14 mouse cellular contexts compared by ENCODE assay signal in genomic region chr6:52252775-52253376, GRCm38 (mm10). TPM values are rescaled to one million over a fixed set of nuclear protein-coding genes. Genes with fewer than 3 reads are reported as not detected.
DNase-seq lines count a peak whose midpoint lies in the region; ATAC-seq and TF ChIP-seq lines count a peak whose summit lies in the region.
"Had no signal": no experiment of that assay in that cellular context is flagged by ENCODE, and none has a peak within 500 bp of the region (broad histone marks: within the 10 kb centered on the region; RNA-seq: fewer than 3 reads in every experiment).

No protein-coding gene starts in this region.

- under 1% methylated on average over 35 of the region's 35 CpGs for WGBS in heart, embryonic 10.5 days
- 2% methylated on average over 35 of the region's 35 CpGs for WGBS in midbrain, embryonic 11.5 days
- WGBS in midbrain, embryonic 14.5 days: under 1% methylated on average over 35 of the region's 35 CpGs
- 3% methylated on average over 35 of the region's 35 CpGs for WGBS in intestine, postnatal 0 days
- WGBS in hindbrain, embryonic 11.5 days: under 1% methylated on average over 35 of the region's 35 CpGs

- TF ChIP-seq CTCF in intestine, postnatal 0 days (IDR thresholded peaks at IDR 0.05; ENCODE audit: low read depth): no peak

- H3K36me3 ChIP-seq in heart, embryonic 10.5 days: no peaks in the 10 kb centered on the region
- H3K36me3 ChIP-seq in midbrain, embryonic 11.5 days (ENCODE audit: control insufficient read depth, insufficient read depth, low read length): no peaks in the 10 kb centered on the region
- no peaks in the 10 kb centered on the region for H3K36me3 ChIP-seq in midbrain, embryonic 14.5 days (ENCODE audit: control insufficient read depth, insufficient read depth, low read length)
- H3K36me3 ChIP-seq in intestine, postnatal 0 days (ENCODE audit: control insufficient read depth, insufficient read depth): no peaks in the 10 kb centered on the region
- no peaks in the 10 kb centered on the region for H3K36me3 ChIP-seq in hindbrain, embryonic 11.5 days (ENCODE audit: control insufficient read depth, insufficient read depth, low read length)
- H3K36me3 ChIP-seq: midbrain, embryonic 12.5 days; stomach, embryonic 15.5 days had no signal

- no peak for ATAC-seq in midbrain, embryonic 11.5 days (ENCODE audit: low FRiP score)
- ATAC-seq in midbrain, embryonic 14.5 days (ENCODE audit: low FRiP score, low TSS enrichment): no peak
- no peak for ATAC-seq in intestine, postnatal 0 days
- ATAC-seq in megakaryocyte, adult 5-6 weeks (ENCODE audit: poor library complexity, severe bottlenecking): no peak
- ATAC-seq in hindbrain, embryonic 11.5 days (ENCODE audit: low FRiP score): no peak

- intact Hi-C loops in heart, postnatal 36 days (cut with DNase I): no loop called here

- no peak overlapping the region for H3K9ac ChIP-seq in midbrain, embryonic 11.5 days (ENCODE audit: low read length)
- no peak overlapping the region for H3K9ac ChIP-seq in midbrain, embryonic 14.5 days (replicated peaks; ENCODE audit: low read length)
- no peak overlapping the region for H3K9ac ChIP-seq in intestine, postnatal 0 days (ENCODE audit: low read depth, low read length)
- no peak overlapping the region for H3K9ac ChIP-seq in hindbrain, embryonic 11.5 days (ENCODE audit: low read depth, low read length)
- H3K9ac ChIP-seq: midbrain, embryonic 12.5 days; stomach, embryonic 15.5 days had no signal

- peak; percentile 75 for DNase-seq in heart, embryonic 10.5 days (ENCODE audit: low spot score)
- no peak for DNase-seq in heart, postnatal 36 days
- DNase-seq in midbrain, embryonic 11.5 days (ENCODE audit: low spot score, missing footprints): peak; percentile 95
- no peak for DNase-seq in midbrain, embryonic 14.5 days
- peak; percentile 14 for DNase-seq in urinary bladder, postnatal 10 days (ENCODE audit: low spot score)
- no peak for DNase-seq in hindbrain, embryonic 11.5 days (ENCODE audit: low spot score)
- DNase-seq: embryo, embryonic 11 days had no signal

- no peaks in the 10 kb centered on the region for H3K9me3 ChIP-seq in heart, embryonic 10.5 days
- no peaks in the 10 kb centered on the region for H3K9me3 ChIP-seq in midbrain, embryonic 11.5 days (ENCODE audit: control insufficient read depth, low read length)
- H3K9me3 ChIP-seq in midbrain, embryonic 14.5 days (ENCODE audit: control insufficient read depth, low read length): no peaks in the 10 kb centered on the region
- H3K9me3 ChIP-seq in intestine, postnatal 0 days (ENCODE audit: control insufficient read depth): no peaks in the 10 kb centered on the region
- H3K9me3 ChIP-seq in hindbrain, embryonic 11.5 days (ENCODE audit: control insufficient read depth, low read length): no peaks in the 10 kb centered on the region
- H3K9me3 ChIP-seq: midbrain, embryonic 12.5 days; stomach, embryonic 15.5 days had no signal

- peaks cover 20% of the 10 kb centered on the region for H3K4me1 ChIP-seq in heart, embryonic 10.5 days
- no peaks in the 10 kb centered on the region for H3K4me1 ChIP-seq in midbrain, embryonic 11.5 days (ENCODE audit: control insufficient read depth, insufficient read depth, low read length)
- H3K4me1 ChIP-seq in midbrain, embryonic 14.5 days (ENCODE audit: control insufficient read depth, insufficient read depth, low read length): no peaks in the 10 kb centered on the region
- no peaks in the 10 kb centered on the region for H3K4me1 ChIP-seq in intestine, postnatal 0 days (replicated peaks; ENCODE audit: control insufficient read depth, insufficient read depth, low read length)
- 0 out of 2 replicates have a peak, but pooled peaks cover 2% of the 10 kb centered on the region for H3K4me1 ChIP-seq in hindbrain, embryonic 11.5 days (replicated peaks; ENCODE audit: control insufficient read depth, insufficient read depth, low read length)

- H3K27me3 ChIP-seq in heart, embryonic 10.5 days (ENCODE audit: insufficient read depth, poor library complexity, severe bottlenecking): peaks cover 100% of the 10 kb centered on the region
- H3K27me3 ChIP-seq in midbrain, embryonic 11.5 days (ENCODE audit: control insufficient read depth, insufficient read depth, low read length): peaks cover 96% of the 10 kb centered on the region
- peaks cover 94% of the 10 kb centered on the region for H3K27me3 ChIP-seq in midbrain, embryonic 14.5 days (ENCODE audit: control insufficient read depth, insufficient read depth, low read length)
- peaks cover 93% of the 10 kb centered on the region for H3K27me3 ChIP-seq in intestine, postnatal 0 days (replicated peaks; ENCODE audit: control insufficient read depth, insufficient read depth, low read length)
- H3K27me3 ChIP-seq in hindbrain, embryonic 11.5 days (ENCODE audit: control insufficient read depth, insufficient read depth, low read length): peaks cover 90% of the 10 kb centered on the region

- peak overlapping the region; percentile 44; the same call in 1 of the 2 replicates for H3K4me3 ChIP-seq in heart, embryonic 10.5 days
- no peak overlapping the region for H3K4me3 ChIP-seq in midbrain, embryonic 11.5 days (ENCODE audit: low read depth, low read length)
- H3K4me3 ChIP-seq in midbrain, embryonic 14.5 days (replicated peaks; ENCODE audit: low read depth, low read length): no peak overlapping the region
- peak overlapping the region; percentile 1; the same call in 1 of the 2 replicates for H3K4me3 ChIP-seq in intestine, postnatal 0 days (ENCODE audit: low read depth, low read length)
- no peak overlapping the region for H3K4me3 ChIP-seq in hindbrain, embryonic 11.5 days (ENCODE audit: low read depth, low read length)
- H3K4me3 ChIP-seq: layer of hippocampus, adult 2 months; stomach, embryonic 15.5 days had no signal

- no peak overlapping the region for H3K4me2 ChIP-seq in midbrain, embryonic 11.5 days
- no peak overlapping the region for H3K4me2 ChIP-seq in midbrain, embryonic 14.5 days (ENCODE audit: low read length)
- H3K4me2 ChIP-seq in intestine, postnatal 0 days (replicated peaks; ENCODE audit: low read depth): peak overlapping the region; percentile 28; the same call in 1 of the 2 replicates
- H3K4me2 ChIP-seq in hindbrain, embryonic 11.5 days (replicated peaks; ENCODE audit: low read depth, low read length): no peak overlapping the region
- H3K4me2 ChIP-seq: midbrain, embryonic 12.5 days had no signal

- H3K27ac ChIP-seq in heart, embryonic 10.5 days: no peak overlapping the region
- H3K27ac ChIP-seq in midbrain, embryonic 11.5 days (ENCODE audit: low read depth, low read length): no peak overlapping the region
- H3K27ac ChIP-seq in midbrain, embryonic 14.5 days (replicated peaks; ENCODE audit: low read depth, low read length): no peak overlapping the region
- H3K27ac ChIP-seq in intestine, postnatal 0 days (ENCODE audit: low read depth, low read length): no peak overlapping the region
- no peak overlapping the region for H3K27ac ChIP-seq in hindbrain, embryonic 11.5 days (ENCODE audit: low read depth, low read length)
- H3K27ac ChIP-seq: layer of hippocampus, adult 2 months; midbrain, embryonic 12.5 days; stomach, embryonic 15.5 days had no signal

RNA-seq across cellular contexts. Expression of gene Hoxa11, which starts 7.3 kb away (rescaled TPM):
- polyA plus RNA-seq in heart, embryonic 10.5 days (2016; fragmentation: Nextera tagmentation; extraction: Ambion mirVana): 0.06 and 1.7 TPM in 2 replicates
- not detected for total RNA-seq in heart, postnatal 36 days (2021)
- polyA plus RNA-seq in midbrain, embryonic 11.5 days (2014; fragmentation: Nextera tagmentation; extraction: Ambion mirVana): not detected in 2 replicates
- not detected in 2 replicates for polyA plus RNA-seq in midbrain, embryonic 14.5 days (2014; fragmentation: Nextera tagmentation; extraction: Ambion mirVana)
- 1.1 TPM in 1 of 2 replicates, not detected in the other for polyA plus RNA-seq in intestine, postnatal 0 days (2015; fragmentation: Nextera tagmentation; extraction: Ambion mirVana)
- total RNA-seq in megakaryocyte, adult 5-6 weeks (2015): not detected in 2 replicates
- not detected in 2 replicates for total RNA-seq in megakaryocyte, adult 5-6 weeks (2017)
- polyA plus RNA-seq in hindbrain, embryonic 11.5 days (2014; fragmentation: Nextera tagmentation; extraction: Ambion mirVana): not detected in 2 replicates
- total RNA-seq: hematopoietic stem cell, adult 5-6 weeks; layer of hippocampus, adult 2 months had no signal
- polyA plus RNA-seq: liver, embryonic 16.5 days; midbrain, embryonic 12.5 days had no signal

RNA-seq across cellular contexts. Expression of gene Hoxa13, which starts 7.8 kb away (rescaled TPM):
- polyA plus RNA-seq in heart, embryonic 10.5 days (2016; fragmentation: Nextera tagmentation; extraction: Ambion mirVana): not detected in 2 replicates
- total RNA-seq in heart, postnatal 36 days (2021): not detected
- polyA plus RNA-seq in midbrain, embryonic 11.5 days (2014; fragmentation: Nextera tagmentation; extraction: Ambion mirVana): not detected in 2 replicates
- not detected in 2 replicates for polyA plus RNA-seq in midbrain, embryonic 14.5 days (2014; fragmentation: Nextera tagmentation; extraction: Ambion mirVana)
- polyA plus RNA-seq in intestine, postnatal 0 days (2015; fragmentation: Nextera tagmentation; extraction: Ambion mirVana): not detected in 2 replicates
- not detected in 2 replicates for total RNA-seq in megakaryocyte, adult 5-6 weeks (2015)
- not detected in 2 replicates for total RNA-seq in megakaryocyte, adult 5-6 weeks (2017)
- not detected in 2 replicates for polyA plus RNA-seq in hindbrain, embryonic 11.5 days (2014; fragmentation: Nextera tagmentation; extraction: Ambion mirVana)
- total RNA-seq: hematopoietic stem cell, adult 5-6 weeks; layer of hippocampus, adult 2 months had no signal
- polyA plus RNA-seq: liver, embryonic 16.5 days; midbrain, embryonic 12.5 days; stomach, embryonic 15.5 days had no signal

RNA-seq across cellular contexts. Expression of gene Hoxa10, which starts 12.2 kb away (rescaled TPM):
- polyA plus RNA-seq in heart, embryonic 10.5 days (2016; fragmentation: Nextera tagmentation; extraction: Ambion mirVana): 0.30 and 3.6 TPM in 2 replicates
- total RNA-seq in heart, postnatal 36 days (2021): not detected
- not detected in 2 replicates for polyA plus RNA-seq in midbrain, embryonic 11.5 days (2014; fragmentation: Nextera tagmentation; extraction: Ambion mirVana)
- polyA plus RNA-seq in midbrain, embryonic 14.5 days (2014; fragmentation: Nextera tagmentation; extraction: Ambion mirVana): not detected in 2 replicates
- 0.17 and 7.8 TPM in 2 replicates for polyA plus RNA-seq in intestine, postnatal 0 days (2015; fragmentation: Nextera tagmentation; extraction: Ambion mirVana)
- 0.07 TPM in 1 of 2 replicates, not detected in the other for total RNA-seq in megakaryocyte, adult 5-6 weeks (2015)
- total RNA-seq in megakaryocyte, adult 5-6 weeks (2017): 0.11 TPM in 1 of 2 replicates, not detected in the other
- polyA plus RNA-seq in hindbrain, embryonic 11.5 days (2014; fragmentation: Nextera tagmentation; extraction: Ambion mirVana): not detected in 2 replicates
- total RNA-seq: layer of hippocampus, adult 2 months had no signal
- polyA plus RNA-seq: midbrain, embryonic 12.5 days had no signal

RNA-seq across cellular contexts. Expression of gene Hoxa9, which starts 22.0 kb away (rescaled TPM):
- polyA plus RNA-seq in heart, embryonic 10.5 days (2016; fragmentation: Nextera tagmentation; extraction: Ambion mirVana): 0.37 and 5.6 TPM in 2 replicates
- not detected for total RNA-seq in heart, postnatal 36 days (2021)
- polyA plus RNA-seq in midbrain, embryonic 11.5 days (2014; fragmentation: Nextera tagmentation; extraction: Ambion mirVana): not detected in 2 replicates
- not detected in 2 replicates for polyA plus RNA-seq in midbrain, embryonic 14.5 days (2014; fragmentation: Nextera tagmentation; extraction: Ambion mirVana)
- 1.1 and 3.0 TPM in 2 replicates for polyA plus RNA-seq in intestine, postnatal 0 days (2015; fragmentation: Nextera tagmentation; extraction: Ambion mirVana)
- total RNA-seq in megakaryocyte, adult 5-6 weeks (2015): 0.36 and 1.2 TPM in 2 replicates
- 1.5 and 2.0 TPM in 2 replicates for total RNA-seq in megakaryocyte, adult 5-6 weeks (2017)
- 0.25 and 1.1 TPM in 2 replicates for polyA plus RNA-seq in hindbrain, embryonic 11.5 days (2014; fragmentation: Nextera tagmentation; extraction: Ambion mirVana)
- total RNA-seq: layer of hippocampus, adult 2 months had no signal
- polyA plus RNA-seq: midbrain, embryonic 12.5 days had no signal

RNA-seq across cellular contexts. Expression of gene Hoxa7, which starts 31.2 kb away (rescaled TPM):
- 0.11 and 2.5 TPM in 2 replicates for polyA plus RNA-seq in heart, embryonic 10.5 days (2016; fragmentation: Nextera tagmentation; extraction: Ambion mirVana)
- under 1 TPM; 0.24 to 0.47 TPM for total RNA-seq in heart, postnatal 36 days (2021)
- polyA plus RNA-seq in midbrain, embryonic 11.5 days (2014; fragmentation: Nextera tagmentation; extraction: Ambion mirVana): 0.14 TPM in 1 of 2 replicates, not detected in the other
- not detected in 2 replicates for polyA plus RNA-seq in midbrain, embryonic 14.5 days (2014; fragmentation: Nextera tagmentation; extraction: Ambion mirVana)
- polyA plus RNA-seq in intestine, postnatal 0 days (2015; fragmentation: Nextera tagmentation; extraction: Ambion mirVana): 5.6 and 6.2 TPM in 2 replicates
- total RNA-seq in megakaryocyte, adult 5-6 weeks (2015): 1.2 and 1.8 TPM in 2 replicates
- total RNA-seq in megakaryocyte, adult 5-6 weeks (2017): 0.53 and 0.73 TPM in 2 replicates
- polyA plus RNA-seq in hindbrain, embryonic 11.5 days (2014; fragmentation: Nextera tagmentation; extraction: Ambion mirVana): 0.34 and 1.9 TPM in 2 replicates
- total RNA-seq: layer of hippocampus, adult 2 months had no signal
- polyA plus RNA-seq: midbrain, embryonic 12.5 days had no signal

Comparison
In these comparisons a context has a peak if more than half of its experiments do, and no peak if none do; other contexts are left out.
1. DNase-seq: peak in heart, embryonic 10.5 days (single experiment), midbrain, embryonic 11.5 days (single experiment) and urinary bladder, postnatal 10 days (single experiment); none in heart, postnatal 36 days (0 of 2), midbrain, embryonic 14.5 days (single experiment) and hindbrain, embryonic 11.5 days (single experiment).
2. H3K4me3 ChIP-seq: peak in heart, embryonic 10.5 days (single experiment) and intestine, postnatal 0 days (single experiment); none in midbrain, embryonic 11.5 days (single experiment), midbrain, embryonic 14.5 days (single experiment) and hindbrain, embryonic 11.5 days (single experiment).